Mouse (Mus musculus) forebrain, embryonic 13.5 days (tissue): ENCODE results near the gene Rspo3. TPM values are rescaled to one million over a fixed set of nuclear protein-coding genes. Genes with fewer than 3 reads are reported as not detected.
A peak's percentile ranks its signal among the peaks of the same experiment; 100 is the strongest.

Source experiments
- ATAC-seq: fragments of 200-750 bp; cut with Nextera tagmentation; 2 replicates; pipeline ENCODE4 v1.8.0; 2017
- H3K27ac ChIP-seq: fragments of 300-500 bp; sonication (generic); 2 replicates; pipeline ENCODE4 v1.5.1; 2015; ENCODE audit warnings: inconsistent platforms, mild to moderate bottlenecking, moderate library complexity
- H3K27me3 ChIP-seq: fragments of 300-500 bp; sonication (generic); 2 replicates; pipeline ENCODE4 v1.6.1; 2015; ENCODE audit warnings: mild to moderate bottlenecking, inconsistent platforms
- H3K36me3 ChIP-seq: fragments of 300-500 bp; sonication (generic); 2 replicates; pipeline ENCODE4 v1.6.1; 2015; ENCODE audit warnings: mild to moderate bottlenecking, inconsistent platforms; ENCODE audit not compliant: poor library complexity, severe bottlenecking
- H3K4me1 ChIP-seq: fragments of 300-500 bp; sonication (generic); 2 replicates; pipeline ENCODE4 v1.6.1; 2015; ENCODE audit warnings: inconsistent platforms
- H3K4me2 ChIP-seq: fragments of 300-500 bp; sonication (generic); 2 replicates; pipeline ENCODE4 v1.6.1; 2015; ENCODE audit warnings: inconsistent platforms, mild to moderate bottlenecking, moderate library complexity
- H3K4me3 ChIP-seq: fragments of 300-500 bp; sonication (generic); 2 replicates; pipeline ENCODE4 v1.5.1; 2015; ENCODE audit warnings: mild to moderate bottlenecking, inconsistent platforms
- H3K9ac ChIP-seq: fragments of 300-500 bp; sonication (generic); 2 replicates; pipeline ENCODE4 v1.6.1; 2015; ENCODE audit warnings: mild to moderate bottlenecking, inconsistent platforms
- H3K9me3 ChIP-seq: fragments of 300-500 bp; sonication (generic); replicated peaks from 2 replicates; pipeline ENCODE4 v1.6.1; 2016; ENCODE audit warnings: inconsistent platforms
- WGBS: fragments of 180-500 bp; shearing (Covaris S2); methylation state at CpG from one replicate; pipeline ENCODE4 v1.1.7; 2015; 5-methylcytosine and 5-hydroxymethylcytosine counted together
- polyA plus RNA-seq: library from polyadenylated mRNA; unstranded; fragments of >200 nt; fragmentation: Nextera tagmentation; extraction: Ambion mirVana; gene quantifications from 2 replicates; pipeline ENCODE4 v1.2.1, GENCODE M21; 2015

Gene Rspo3
- polyA plus RNA-seq: 26.8 and 33.8 TPM in 2 replicates

DNA sequence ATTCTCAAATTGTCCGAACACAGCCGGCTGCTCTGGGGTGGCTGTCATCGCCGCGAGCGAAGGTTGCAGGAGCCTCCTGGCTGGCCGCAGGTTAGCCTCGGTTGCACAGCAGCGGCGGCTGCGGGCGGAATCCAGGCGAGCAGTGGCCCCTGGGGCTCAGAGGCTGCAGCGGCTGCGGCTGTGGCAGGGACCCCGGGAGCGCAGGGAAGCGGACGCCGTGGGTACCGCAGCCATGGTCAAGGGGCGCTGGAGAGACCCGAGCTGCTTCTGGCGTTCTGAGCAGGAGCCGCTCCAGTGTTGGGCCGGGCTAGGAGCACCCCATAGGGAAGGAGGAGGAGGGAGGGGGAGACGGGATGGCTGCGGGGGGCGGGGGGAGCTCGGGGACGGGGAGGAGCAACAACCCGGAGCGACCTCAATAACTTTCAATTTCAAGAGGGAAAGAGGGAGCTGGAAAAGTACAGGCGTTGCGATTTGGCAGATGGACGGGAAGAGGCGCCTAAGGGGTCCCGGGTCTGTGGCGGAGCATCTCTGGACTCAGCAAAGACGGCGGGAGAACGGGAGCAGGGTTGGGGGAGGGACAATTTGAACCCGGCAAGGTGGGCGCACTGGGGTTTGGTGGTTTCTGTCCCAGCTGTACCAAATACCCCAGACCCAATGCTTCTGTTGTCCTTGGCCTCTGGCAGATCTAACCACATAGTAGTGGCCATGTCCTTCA is at the start of gene Rspo3:
Gene Rspo3 (minus strand): TSS at position 322 of the 715 bp plus-strand sequence.
- Histone ChIP-seq H3K9me3 (no peaks in the 10 kb centered on the region), H3K4me1 (peaks cover 17% of the 10 kb centered on the region), H3K27me3 (peaks cover 20% of the 10 kb centered on the region), H3K36me3 (no peaks in the 10 kb centered on the region), H3K4me3 (peak within 1 kb of the TSS; percentile 57), H3K4me2 (peak within 1 kb of the TSS; percentile 90), H3K9ac (peak within 1 kb of the TSS; percentile 77), H3K27ac (peak within 1 kb of the TSS; percentile 49; the same call in 1 of the 2 replicates)
- under 1% methylated on average over 43 of the region's 44 CpGs for WGBS
- ATAC-seq: peak; percentile 77

DNA sequence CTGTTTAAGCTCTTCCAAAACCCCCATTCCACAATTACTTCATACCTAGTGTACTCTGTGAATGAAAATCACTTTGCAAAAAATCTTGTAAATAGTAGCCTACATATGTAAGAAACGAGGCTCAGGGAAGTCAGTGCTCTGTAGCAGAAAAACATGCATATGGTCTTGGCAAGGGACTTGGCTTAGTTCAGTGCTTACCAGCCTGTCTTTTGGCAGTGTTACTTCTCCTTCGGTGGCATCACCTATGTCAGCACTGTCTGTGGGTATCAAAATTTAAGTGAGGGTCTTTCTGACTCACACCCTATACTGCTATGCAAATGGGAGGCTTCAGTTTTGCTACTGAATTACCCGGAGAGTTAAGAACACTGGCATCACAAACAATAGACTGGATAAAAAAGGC is 46.3 kb upstream of the Rspo3 start:
- peak; percentile 80; the same call in 1 of the 2 replicates for ATAC-seq
- no peaks in the 10 kb centered on the region for H3K9me3 ChIP-seq
- H3K4me3 ChIP-seq: no peak overlapping the region
- 76% methylated on average over 3 of the region's 3 CpGs for WGBS
- no peak overlapping the region for H3K9ac ChIP-seq
- no peaks in the 10 kb centered on the region for H3K36me3 ChIP-seq
- no peak overlapping the region for H3K4me2 ChIP-seq
- no peaks in the 10 kb centered on the region for H3K27me3 ChIP-seq
- no peak overlapping the region for H3K27ac ChIP-seq
- no peaks in the 10 kb centered on the region for H3K4me1 ChIP-seq

DNA sequence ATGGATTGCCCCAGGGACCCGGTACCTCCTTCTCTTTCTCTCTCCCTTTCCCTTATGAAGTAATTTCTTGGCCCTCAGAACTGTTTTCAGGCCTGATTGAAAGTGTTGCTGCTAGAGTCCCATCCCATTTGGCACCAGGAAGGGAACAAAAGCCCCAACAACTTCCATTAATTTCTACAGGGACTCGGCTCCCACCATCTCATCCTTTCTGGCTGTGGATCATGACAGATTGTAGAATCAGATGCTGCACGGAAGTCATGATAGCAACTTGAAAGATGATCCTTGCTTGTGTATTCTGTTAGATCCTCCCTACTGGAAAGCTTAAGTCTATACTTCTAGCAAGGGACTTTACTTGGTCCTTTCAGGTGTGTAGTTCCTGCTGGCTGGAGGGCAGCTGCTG is 45.8 kb upstream of the Rspo3 start:
- no peaks in the 10 kb centered on the region for H3K36me3 ChIP-seq
- no peak overlapping the region for H3K27ac ChIP-seq
- no peaks in the 10 kb centered on the region for H3K9me3 ChIP-seq
- no peak overlapping the region for H3K4me2 ChIP-seq
- H3K27me3 ChIP-seq: no peaks in the 10 kb centered on the region
- ATAC-seq: peak; percentile 69; the same call in 1 of the 2 replicates
- H3K4me1 ChIP-seq: no peaks in the 10 kb centered on the region
- H3K9ac ChIP-seq: no peak overlapping the region
- H3K4me3 ChIP-seq: no peak overlapping the region
- WGBS: 88% methylated on average over 3 of the region's 3 CpGs

DNA sequence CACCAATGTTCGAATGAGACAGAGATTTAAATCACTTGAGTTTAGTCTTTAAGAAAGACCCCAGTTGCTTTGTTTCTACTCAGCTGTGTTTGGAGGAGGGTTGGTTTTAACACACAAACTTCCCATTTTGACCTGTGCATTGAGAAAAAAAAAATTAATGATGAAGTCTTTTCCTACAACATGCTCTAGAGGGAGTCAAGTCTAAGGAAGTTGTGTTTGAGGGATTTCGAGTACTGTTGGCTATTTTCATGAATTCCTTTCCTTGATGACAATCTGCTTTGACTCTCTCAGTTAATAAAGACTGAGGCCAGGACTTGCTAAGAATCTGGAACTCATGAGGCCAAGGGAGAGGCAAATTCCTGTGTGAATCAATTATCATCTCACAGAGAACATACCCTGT is 20.3 kb upstream of the Rspo3 start:
- no peak overlapping the region for H3K4me2 ChIP-seq
- no peaks in the 10 kb centered on the region for H3K36me3 ChIP-seq
- no peak overlapping the region for H3K9ac ChIP-seq
- H3K9me3 ChIP-seq: no peaks in the 10 kb centered on the region
- ATAC-seq: no peak
- H3K27ac ChIP-seq: no peak overlapping the region
- no peak overlapping the region for H3K4me3 ChIP-seq
- H3K4me1 ChIP-seq: no peaks in the 10 kb centered on the region
- 76% methylated on average over 2 of the region's 2 CpGs for WGBS
- no peaks in the 10 kb centered on the region for H3K27me3 ChIP-seq

DNA sequence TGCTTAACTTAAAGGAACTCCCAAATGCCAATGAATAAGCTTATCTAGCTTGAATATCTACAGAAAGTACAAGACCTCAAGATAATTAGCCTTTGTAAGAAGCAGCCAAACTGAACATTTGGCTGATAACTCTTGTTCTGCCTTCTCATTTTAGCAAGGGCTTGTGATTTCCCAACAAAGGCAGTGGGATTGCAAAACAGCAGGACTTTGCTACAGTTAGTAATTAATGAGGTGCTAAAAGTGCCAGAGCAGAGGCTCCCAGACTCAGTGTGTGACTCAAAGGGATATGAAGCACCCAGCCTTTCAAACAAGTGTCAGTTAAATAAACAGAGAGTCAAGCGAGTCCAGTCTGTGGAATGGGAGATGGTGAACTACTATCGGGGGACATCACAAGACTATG is 18.7 kb upstream of the Rspo3 start:
- Histone ChIP-seq H3K4me1 (no peaks in the 10 kb centered on the region), H3K27ac (no peak overlapping the region), H3K4me2 (no peak overlapping the region), H3K9me3 (no peaks in the 10 kb centered on the region), H3K36me3 (no peaks in the 10 kb centered on the region), H3K9ac (no peak overlapping the region), H3K4me3 (no peak overlapping the region), H3K27me3 (no peaks in the 10 kb centered on the region)
- ATAC-seq: no peak
- whole genome bisulfite sequencing: 55% methylated on average over 2 of the region's 2 CpGs

DNA sequence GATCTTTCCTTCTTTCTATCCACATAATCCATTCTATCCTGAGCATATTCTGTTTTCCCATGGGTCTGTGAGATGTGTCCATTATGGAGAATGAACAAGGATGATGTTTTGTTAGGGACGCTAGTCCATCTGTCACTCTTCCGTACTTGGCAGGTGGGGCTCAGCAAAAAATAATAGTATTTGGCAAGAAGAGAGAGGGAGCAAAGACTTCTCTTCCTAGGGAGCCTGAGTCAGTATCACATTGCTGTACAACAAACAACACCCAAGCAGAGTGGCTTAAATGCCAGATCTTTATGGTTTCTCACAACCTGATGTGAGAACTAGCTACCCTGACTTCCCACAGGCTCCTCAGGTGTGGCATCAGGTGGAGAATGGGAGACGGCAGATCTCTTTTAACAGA is 7.3 kb upstream of the Rspo3 start:
- Histone ChIP-seq H3K4me3 (no peak overlapping the region), H3K27ac (no peak overlapping the region), H3K36me3 (no peaks in the 10 kb centered on the region), H3K4me2 (no peak overlapping the region), H3K27me3 (no peaks in the 10 kb centered on the region), H3K9ac (no peak overlapping the region), H3K9me3 (no peaks in the 10 kb centered on the region), H3K4me1 (no peaks in the 10 kb centered on the region)
- WGBS: 86% methylated on average over 3 of the region's 3 CpGs
- no peak for ATAC-seq

DNA sequence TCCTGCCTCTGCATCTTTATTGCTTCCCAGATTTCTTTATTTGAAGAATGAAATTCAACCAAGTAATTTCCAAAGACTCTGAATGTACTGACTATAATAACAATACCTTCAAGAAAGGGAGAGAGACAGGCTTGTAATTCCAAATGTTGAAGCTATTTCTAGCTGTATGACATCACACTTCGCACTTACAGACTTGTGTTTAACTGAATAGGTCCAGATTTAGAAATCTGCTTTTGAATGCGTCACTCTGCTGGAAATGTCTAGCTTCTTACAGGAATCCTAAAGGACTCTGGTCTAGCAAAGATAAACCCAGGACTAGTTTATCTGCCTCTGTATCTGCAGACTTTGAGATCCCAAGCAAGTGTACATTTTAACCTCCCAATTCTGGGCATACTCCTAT is 3.8 kb upstream of the Rspo3 start:
- no peak overlapping the region for H3K9ac ChIP-seq
- H3K36me3 ChIP-seq: no peaks in the 10 kb centered on the region
- no peaks in the 10 kb centered on the region for H3K9me3 ChIP-seq
- H3K4me2 ChIP-seq: no peak overlapping the region
- no peak for ATAC-seq
- 81% methylated on average over 2 of the region's 2 CpGs for WGBS
- no peak overlapping the region for H3K4me3 ChIP-seq
- H3K4me1 ChIP-seq: peaks cover 1% of the 10 kb centered on the region
- no peak overlapping the region for H3K27ac ChIP-seq
- H3K27me3 ChIP-seq: peaks cover 4% of the 10 kb centered on the region; the same call in 1 of the 2 replicates

DNA sequence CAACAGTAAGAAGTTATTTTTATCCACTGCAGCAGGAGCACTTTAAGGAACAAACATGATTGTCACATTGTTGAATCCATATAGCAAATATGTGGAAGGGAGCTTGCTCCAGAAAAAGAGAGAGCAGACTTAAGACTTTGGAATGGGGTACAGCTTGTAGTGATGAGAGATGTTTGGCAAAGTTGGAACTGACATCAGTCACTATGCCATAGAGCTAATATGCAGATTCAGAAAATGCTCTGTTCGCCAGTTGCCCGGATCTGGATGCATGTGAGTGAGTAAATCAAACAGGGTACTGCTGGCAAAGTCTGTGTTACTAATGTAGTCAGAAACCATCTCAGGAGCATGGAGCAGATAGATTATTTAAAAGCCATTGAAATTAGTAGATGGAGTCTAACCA is 3.1 kb upstream of the Rspo3 start:
- no peaks in the 10 kb centered on the region for H3K36me3 ChIP-seq
- H3K4me1 ChIP-seq: peaks cover 8% of the 10 kb centered on the region
- H3K9ac ChIP-seq: no peak overlapping the region
- H3K27ac ChIP-seq: no peak overlapping the region
- no peaks in the 10 kb centered on the region for H3K9me3 ChIP-seq
- peaks cover 11% of the 10 kb centered on the region for H3K27me3 ChIP-seq
- WGBS: 72% methylated on average over 2 of the region's 2 CpGs
- no peak overlapping the region for H3K4me2 ChIP-seq
- H3K4me3 ChIP-seq: no peak overlapping the region
- no peak; the same call in 1 of the 2 replicates for ATAC-seq

DNA sequence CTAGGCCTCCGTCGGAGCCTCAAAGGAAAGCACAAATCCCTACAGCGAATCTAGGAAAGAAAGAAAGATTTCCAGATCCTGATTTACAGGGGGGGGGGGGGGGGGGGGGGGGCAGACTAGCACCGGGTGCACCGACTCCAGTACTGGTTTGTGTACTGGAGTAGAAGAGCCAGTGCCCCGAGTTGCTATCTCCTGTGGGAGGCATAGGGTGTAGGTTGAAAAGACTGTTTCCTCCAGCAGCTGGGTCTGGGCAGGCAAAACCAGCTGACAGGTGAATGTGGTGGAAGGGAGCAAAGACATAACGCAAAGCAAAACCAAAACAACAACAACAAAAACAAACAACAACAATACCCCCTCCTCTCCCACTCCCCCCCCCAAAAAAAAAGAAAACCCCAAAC is 838 bp downstream of the Rspo3 start:
- 0 out of 2 replicates have a peak, but pooled peaks have one; percentile 27 for ATAC-seq
- H3K9me3 ChIP-seq: no peaks in the 10 kb centered on the region
- H3K27me3 ChIP-seq: peaks cover 20% of the 10 kb centered on the region
- peak overlapping the region; percentile 90 for H3K4me2 ChIP-seq
- peak overlapping the region; percentile 77 for H3K9ac ChIP-seq
- H3K4me1 ChIP-seq: peaks cover 17% of the 10 kb centered on the region
- H3K4me3 ChIP-seq: peak overlapping the region; percentile 57
- WGBS: 3% methylated on average over 5 of the region's 7 CpGs
- H3K36me3 ChIP-seq: no peaks in the 10 kb centered on the region
- H3K27ac ChIP-seq: no peak overlapping the region; the same call in 1 of the 2 replicates

DNA sequence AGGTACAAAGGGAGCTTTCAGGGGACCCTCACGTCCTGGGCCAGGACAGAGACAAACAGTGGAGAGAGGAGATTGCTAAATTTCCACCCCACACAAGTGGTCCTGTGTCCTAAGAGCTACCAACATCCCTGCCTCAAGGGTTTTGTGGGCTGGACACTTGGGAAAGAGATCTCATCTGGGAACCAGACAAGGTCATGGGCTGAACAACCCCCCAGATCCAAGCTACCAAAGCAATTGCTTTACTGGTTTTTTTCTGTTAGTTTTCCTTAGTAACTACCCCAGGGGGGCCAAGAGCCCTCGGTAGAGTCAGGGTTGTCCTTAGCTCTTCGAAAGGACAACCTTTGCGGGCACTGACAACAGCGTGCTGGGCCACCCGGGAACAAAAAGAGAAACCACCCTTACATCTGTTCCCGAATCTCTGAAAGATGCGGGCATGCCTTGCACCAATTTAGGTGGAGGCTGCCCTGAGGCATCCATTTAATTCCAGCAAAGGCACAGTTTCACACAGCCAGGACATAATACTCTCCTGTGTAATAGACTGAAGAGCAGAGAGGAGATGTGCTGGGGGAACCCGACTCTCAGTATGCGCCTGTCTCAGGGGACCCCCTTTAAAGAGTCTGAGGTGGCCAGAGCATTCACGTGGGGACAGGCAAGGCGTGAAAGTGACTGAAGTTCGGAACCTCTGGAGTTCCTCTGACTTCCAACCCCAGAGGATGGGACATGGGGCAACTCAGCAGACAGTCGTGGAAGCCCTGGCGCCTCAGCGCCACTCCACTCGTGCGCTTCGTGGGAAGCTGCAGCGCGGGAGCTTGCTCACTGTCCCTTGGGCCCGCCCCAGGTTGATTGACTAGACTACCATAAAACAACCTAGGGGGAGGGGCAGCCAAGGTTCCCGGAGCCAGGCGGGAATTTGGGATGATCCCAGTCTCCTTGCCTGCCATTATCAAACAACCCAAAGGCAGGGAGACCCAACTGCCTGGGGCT is 1.5 kb downstream of the Rspo3 start:
- peaks cover 17% of the 10 kb centered on the region for H3K4me1 ChIP-seq
- ATAC-seq: peak; percentile 37
- peaks cover 20% of the 10 kb centered on the region for H3K27me3 ChIP-seq
- no peaks in the 10 kb centered on the region for H3K36me3 ChIP-seq
- under 1% methylated on average over 24 of the region's 24 CpGs for WGBS
- peak overlapping the region; percentile 57 for H3K4me3 ChIP-seq
- no peaks in the 10 kb centered on the region for H3K9me3 ChIP-seq
- H3K9ac ChIP-seq: peak overlapping the region; percentile 77
- H3K4me2 ChIP-seq: peak overlapping the region; percentile 90
- peak overlapping the region; percentile 63 for H3K27ac ChIP-seq

DNA sequence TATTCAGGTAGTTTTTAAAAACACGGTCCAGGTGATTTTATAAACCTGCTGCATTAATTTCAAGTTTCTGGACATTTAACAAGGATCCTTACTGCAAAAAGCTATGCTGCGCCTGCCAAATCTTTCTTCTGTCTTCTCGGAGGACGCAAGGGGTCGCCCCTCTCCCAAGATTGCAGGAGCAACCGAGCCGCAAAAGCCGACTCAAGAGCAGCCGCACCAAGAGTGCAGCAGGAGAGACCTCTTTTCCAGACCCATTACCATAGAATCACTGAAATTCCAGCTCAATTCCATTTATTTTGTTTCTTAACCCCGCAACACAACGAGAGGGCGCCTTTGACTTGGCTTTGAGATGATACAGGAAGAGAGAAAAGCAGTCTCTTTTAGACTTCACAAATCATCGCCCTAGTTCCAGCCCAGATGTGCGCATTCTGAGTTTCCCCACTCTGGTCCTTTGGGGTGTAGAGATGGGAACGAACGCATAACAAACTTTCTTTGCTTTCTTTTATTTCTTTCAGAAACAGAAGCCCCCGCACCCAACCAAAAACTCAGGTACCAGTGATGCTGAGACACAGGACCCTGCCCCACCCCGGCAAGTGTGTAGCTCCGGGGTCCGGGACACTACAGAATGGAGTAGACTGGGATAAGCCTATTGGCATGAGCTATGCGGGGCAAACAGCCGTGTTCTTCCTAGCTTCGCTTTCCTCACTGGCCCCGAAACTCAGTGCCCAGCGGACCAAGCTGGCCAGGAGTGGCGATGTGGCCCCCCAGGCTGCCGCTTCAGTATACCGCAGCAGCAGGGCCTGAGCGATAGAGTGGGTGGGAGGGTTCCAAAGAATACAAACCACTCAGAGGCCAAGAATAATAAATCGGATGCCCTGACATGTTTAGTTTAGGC is 2.6 kb downstream of the Rspo3 start:
- WGBS: under 1% methylated on average over 30 of the region's 30 CpGs
- no peaks in the 10 kb centered on the region for H3K36me3 ChIP-seq
- H3K27me3 ChIP-seq: peaks cover 20% of the 10 kb centered on the region
- H3K4me3 ChIP-seq: peak overlapping the region; percentile 57
- H3K9ac ChIP-seq: peak overlapping the region; percentile 77
- peak overlapping the region; percentile 63 for H3K27ac ChIP-seq
- H3K4me2 ChIP-seq: peak overlapping the region; percentile 90
- peaks cover 17% of the 10 kb centered on the region for H3K4me1 ChIP-seq
- H3K9me3 ChIP-seq: no peaks in the 10 kb centered on the region
- peak; percentile 76 for ATAC-seq
